ENCODE assay signal across 8 mouse cellular contexts in genomic region chr7:119894818-119895544, GRCm38 (mm10). TPM values are rescaled to one million over a fixed set of nuclear protein-coding genes. Genes with fewer than 3 reads are reported as not detected.
A peak's percentile ranks its signal among the peaks of the same experiment; 100 is the strongest.
DNase-seq lines count a peak whose midpoint lies in the region; ATAC-seq and TF ChIP-seq lines count a peak whose summit lies in the region.

No protein-coding gene starts in this region.

- peak overlapping the region; percentile 97 for H3K27ac ChIP-seq in hindbrain, embryonic 10.5 days
- H3K27ac ChIP-seq in limb, embryonic 12.5 days: peak overlapping the region; percentile 90
- peak overlapping the region; percentile 98 for H3K27ac ChIP-seq in neural tube, embryonic 14.5 days (ENCODE audit: low read depth, low read length)

- no peak for TF ChIP-seq CTCF in E14TG2a.4 (conservative IDR thresholded peaks at IDR 0.05; ENCODE audit: low read length)

- peak overlapping the region; percentile 94 for H3K4me3 ChIP-seq in E14TG2a.4 (replicated peaks; ENCODE audit: low read length)
- peak overlapping the region; percentile 80 for H3K4me3 ChIP-seq in hindbrain, embryonic 10.5 days
- peak overlapping the region; percentile 70 for H3K4me3 ChIP-seq in limb, embryonic 12.5 days (replicated peaks)
- H3K4me3 ChIP-seq in neural tube, embryonic 14.5 days (ENCODE audit: low read depth, low read length): peak overlapping the region; percentile 64

- H3K4me1 ChIP-seq in E14TG2a.4 (replicated peaks; ENCODE audit: low read depth, low read length): peaks cover 86% of the 10 kb centered on the region
- H3K4me1 ChIP-seq in hindbrain, embryonic 10.5 days (replicated peaks): peaks cover 30% of the 10 kb centered on the region
- peaks cover 17% of the 10 kb centered on the region for H3K4me1 ChIP-seq in limb, embryonic 12.5 days (replicated peaks)
- peaks cover 17% of the 10 kb centered on the region for H3K4me1 ChIP-seq in neural tube, embryonic 14.5 days (ENCODE audit: control insufficient read depth, insufficient read depth, low read length)

- H3K9me3 ChIP-seq in E14TG2a.4 (ENCODE audit: low read length): no peaks in the 10 kb centered on the region
- H3K9me3 ChIP-seq in hindbrain, embryonic 10.5 days: no peaks in the 10 kb centered on the region
- H3K9me3 ChIP-seq in limb, embryonic 12.5 days: no peaks in the 10 kb centered on the region
- H3K9me3 ChIP-seq in neural tube, embryonic 14.5 days (ENCODE audit: control insufficient read depth, low read length): no peaks in the 10 kb centered on the region

- H3K9ac ChIP-seq in limb, embryonic 12.5 days (replicated peaks): peak overlapping the region; percentile 79
- H3K9ac ChIP-seq in neural tube, embryonic 14.5 days (replicated peaks; ENCODE audit: low read depth, low read length): peak overlapping the region; percentile 84

- ATAC-seq in limb, embryonic 12.5 days (ENCODE audit: insufficient number of reproducible peaks, insufficient read depth, low FRiP score, low TSS enrichment, low read depth): no peak; the same call in 1 of the 2 replicates
- peak; percentile 60 for ATAC-seq in neural tube, embryonic 14.5 days (ENCODE audit: low read depth)

- H3K36me3 ChIP-seq in E14TG2a.4 (ENCODE audit: insufficient read depth, low read length): no peaks in the 10 kb centered on the region
- no peaks in the 10 kb centered on the region for H3K36me3 ChIP-seq in hindbrain, embryonic 10.5 days
- H3K36me3 ChIP-seq in limb, embryonic 12.5 days: no peaks in the 10 kb centered on the region
- no peaks in the 10 kb centered on the region for H3K36me3 ChIP-seq in neural tube, embryonic 14.5 days (ENCODE audit: control insufficient read depth, insufficient read depth, low read length)

- H3K27me3 ChIP-seq in E14TG2a.4 (ENCODE audit: insufficient read depth, low read length): no peaks in the 10 kb centered on the region
- H3K27me3 ChIP-seq in hindbrain, embryonic 10.5 days (ENCODE audit: insufficient read depth, poor library complexity, severe bottlenecking): no peaks in the 10 kb centered on the region
- no peaks in the 10 kb centered on the region for H3K27me3 ChIP-seq in limb, embryonic 12.5 days
- H3K27me3 ChIP-seq in neural tube, embryonic 14.5 days (ENCODE audit: control insufficient read depth, insufficient read depth, low read length): 0 out of 2 replicates have a peak, but pooled peaks cover 3% of the 10 kb centered on the region

- DNase-seq in kidney, adult 11 months: peak; percentile 60
- no peak for DNase-seq in kidney, adult 18-20 months
- peak; percentile 38 for DNase-seq in cerebellum, adult 8-10 months
- DNase-seq in hindbrain, embryonic 10.5 days (ENCODE audit: low spot score): peak; percentile 3
- DNase-seq in urinary bladder, adult 2 months (ENCODE audit: low spot score): no peak

- H3K4me2 ChIP-seq in limb, embryonic 12.5 days: peak overlapping the region; percentile 75
- peak overlapping the region; percentile 80 for H3K4me2 ChIP-seq in neural tube, embryonic 14.5 days (ENCODE audit: low read depth, low read length)

- 1% methylated on average over 15 of the region's 15 CpGs for WGBS in hindbrain, embryonic 10.5 days
- under 1% methylated on average over 14 of the region's 15 CpGs for WGBS in limb, embryonic 12.5 days
- WGBS in neural tube, embryonic 14.5 days: 3% methylated on average over 15 of the region's 15 CpGs

RNA-seq across cellular contexts. Expression of gene Lyrm1, which starts 0.7 kb away (rescaled TPM):
- polyA plus RNA-seq in hindbrain, embryonic 10.5 days (2016; fragmentation: Nextera tagmentation; extraction: Ambion mirVana): 12.0 and 14.3 TPM in 2 replicates
- 7.5 and 8.8 TPM in 2 replicates for polyA plus RNA-seq in limb, embryonic 12.5 days (2016; fragmentation: Nextera tagmentation; extraction: Ambion mirVana)
- polyA plus RNA-seq in neural tube, embryonic 14.5 days (2014; fragmentation: Nextera tagmentation; extraction: Ambion mirVana): 20.2 and 23.2 TPM in 2 replicates
- polyA plus RNA-seq in urinary bladder, adult 2 months (2012; rRNA removed): 8.3 and 8.9 TPM in 2 replicates

RNA-seq across cellular contexts. Expression of gene Dcun1d3, which starts 1.1 kb away (rescaled TPM):
- 11.4 and 14.7 TPM in 2 replicates for polyA plus RNA-seq in hindbrain, embryonic 10.5 days (2016; fragmentation: Nextera tagmentation; extraction: Ambion mirVana)
- polyA plus RNA-seq in limb, embryonic 12.5 days (2016; fragmentation: Nextera tagmentation; extraction: Ambion mirVana): 13.9 and 14.8 TPM in 2 replicates
- 10.0 and 15.3 TPM in 2 replicates for polyA plus RNA-seq in neural tube, embryonic 14.5 days (2014; fragmentation: Nextera tagmentation; extraction: Ambion mirVana)
- 10.3 and 11.4 TPM in 2 replicates for polyA plus RNA-seq in urinary bladder, adult 2 months (2012; rRNA removed)

Comparison
In these comparisons a context has a peak if more than half of its experiments do, and no peak if none do; other contexts are left out.
1. DNase-seq: peak in kidney, adult 11 months (single experiment), cerebellum, adult 8-10 months (single experiment) and hindbrain, embryonic 10.5 days (single experiment); none in kidney, adult 18-20 months (single experiment) and urinary bladder, adult 2 months (single experiment).
2. Peak in every context shown above with its lines, with median percentiles within 50 percentile points of each other: H3K4me3 ChIP-seq and H3K27ac ChIP-seq.